In genomic region chr17:4382716-4383115, GRCm38 (mm10) we compare ENCODE assay signal across 14 mouse cellular contexts.
"Had no signal": no experiment of that assay in that cellular context is flagged by ENCODE, and none has a peak within 500 bp of the region (broad histone marks: within the 10 kb centered on the region; RNA-seq: fewer than 3 reads in every experiment).

No protein-coding gene starts in this region.

- H3K27me3 ChIP-seq: limb, embryonic 13.5 days; midbrain, embryonic 12.5 days; neural tube, embryonic 13.5 days had no signal

- H3K9ac ChIP-seq: limb, embryonic 13.5 days; liver, embryonic 14.5 days; midbrain, embryonic 12.5 days; neural tube, embryonic 13.5 days had no signal

- H3K4me3 ChIP-seq: limb, embryonic 13.5 days; midbrain, embryonic 12.5 days; neural tube, embryonic 13.5 days had no signal

- DNase-seq: kidney, adult 8-10 months; kidney, postnatal 25 days; lung, adult 18-20 months; retina, postnatal 1 day; spleen, adult 18-20 months; thymus, adult 2 months; thymus, postnatal 25 days had no signal

- ATAC-seq: inflammation-experienced regulatory T-cells, adult 6 months; intestine, postnatal 0 days; midbrain, embryonic 16.5 days had no signal

- H3K4me1 ChIP-seq: limb, embryonic 13.5 days; midbrain, embryonic 12.5 days; neural tube, embryonic 13.5 days had no signal

- H3K27ac ChIP-seq: limb, embryonic 13.5 days; liver, embryonic 14.5 days; midbrain, embryonic 12.5 days; neural tube, embryonic 13.5 days had no signal

- H3K4me2 ChIP-seq: limb, embryonic 13.5 days; midbrain, embryonic 12.5 days; neural tube, embryonic 13.5 days had no signal

- H3K36me3 ChIP-seq: limb, embryonic 13.5 days; midbrain, embryonic 12.5 days; neural tube, embryonic 13.5 days had no signal

- H3K9me3 ChIP-seq: limb, embryonic 13.5 days; midbrain, embryonic 12.5 days; neural tube, embryonic 13.5 days had no signal
